Mouse (Mus musculus): ENCODE measurements around the gene Rimklb. TPM values are rescaled to one million over a fixed set of nuclear protein-coding genes. Genes with fewer than 3 reads are reported as not detected.

The Rimklb gene
- total RNA-seq, 1 experiment from 2014 or later, result 0.12 TPM

DNA sequence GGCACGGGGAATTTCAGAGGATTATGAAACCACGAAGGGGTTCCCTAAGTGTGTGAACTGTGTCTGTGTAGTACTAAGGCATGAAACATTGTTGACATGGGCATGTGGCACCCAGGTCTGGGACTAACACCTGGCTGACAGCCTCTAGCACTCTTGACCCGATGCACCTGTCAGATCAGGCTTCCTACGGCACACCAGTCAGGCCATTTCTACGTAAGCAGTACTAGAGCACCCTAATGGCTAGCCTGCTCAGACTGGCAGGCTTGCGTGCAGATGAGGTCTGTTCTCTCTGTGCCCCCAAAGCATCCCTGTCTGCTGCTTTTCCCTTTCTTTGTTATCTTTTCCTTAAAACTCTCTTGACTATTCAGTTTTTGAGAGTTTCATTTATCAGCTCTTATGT is 53.3 kb downstream of the Rimklb start:
- ATAC-seq (ENCODE audit: extremely low read depth, insufficient number of reproducible peaks, low FRiP score, poor library complexity, severe bottlenecking), result no peak

GRCm38 (mm10) chr6:122440632-122441226 is 57.8 kb downstream of the Rimklb start:
- no peak for ATAC-seq (ENCODE audit: extremely low read depth, insufficient number of reproducible peaks, low FRiP score, poor library complexity, severe bottlenecking)

DNA sequence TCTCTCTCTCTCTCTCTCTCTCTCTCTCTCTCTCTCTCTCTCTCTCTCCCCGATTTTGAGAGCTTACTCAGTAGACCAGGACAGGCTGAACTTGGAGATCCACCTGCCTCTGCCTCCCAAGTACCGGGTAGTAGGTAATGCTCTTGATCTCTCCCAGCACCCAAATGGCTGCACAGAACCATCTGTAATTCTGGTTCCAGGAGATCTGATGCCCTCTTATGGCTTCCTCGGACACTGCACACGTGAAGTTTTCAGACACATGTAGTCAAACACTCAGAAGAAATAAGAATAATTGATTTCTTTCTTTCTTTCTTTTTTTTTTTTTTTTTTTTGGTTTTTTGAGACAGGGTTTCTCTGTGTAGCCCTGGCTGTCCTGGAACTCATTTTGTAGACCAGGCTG is 59.3 kb downstream of the Rimklb start:
- no peak for ATAC-seq (ENCODE audit: extremely low read depth, insufficient number of reproducible peaks, low FRiP score, poor library complexity, severe bottlenecking)

- ATAC-seq (ENCODE audit: extremely low read depth, insufficient number of reproducible peaks, low FRiP score, poor library complexity, severe bottlenecking), result no peak
Observed at GRCm38 (mm10) chr6:122435270-122435669, 63.3 kb downstream of the Rimklb start.

DNA sequence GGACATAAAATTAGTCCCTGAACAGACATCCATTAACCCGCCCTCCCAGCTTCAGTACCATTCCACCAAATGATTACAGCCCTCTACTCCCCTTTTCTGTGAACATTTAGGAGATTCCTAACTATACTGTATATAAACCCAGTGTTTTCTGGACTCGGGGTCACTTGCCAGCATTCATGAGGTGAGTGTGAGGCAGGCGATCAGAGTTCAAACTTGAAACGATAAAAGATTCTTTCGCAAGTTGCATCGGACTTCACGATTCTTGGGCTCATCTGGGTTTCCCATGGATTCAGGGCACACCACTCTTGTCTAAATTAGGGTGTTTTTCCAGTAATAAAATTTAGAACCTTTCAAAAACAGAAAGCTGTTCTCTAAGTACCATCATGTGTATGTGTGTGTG is 71.1 kb downstream of the Rimklb start:
- ATAC-seq (ENCODE audit: extremely low read depth, insufficient number of reproducible peaks, low FRiP score, poor library complexity, severe bottlenecking), result no peak

DNA sequence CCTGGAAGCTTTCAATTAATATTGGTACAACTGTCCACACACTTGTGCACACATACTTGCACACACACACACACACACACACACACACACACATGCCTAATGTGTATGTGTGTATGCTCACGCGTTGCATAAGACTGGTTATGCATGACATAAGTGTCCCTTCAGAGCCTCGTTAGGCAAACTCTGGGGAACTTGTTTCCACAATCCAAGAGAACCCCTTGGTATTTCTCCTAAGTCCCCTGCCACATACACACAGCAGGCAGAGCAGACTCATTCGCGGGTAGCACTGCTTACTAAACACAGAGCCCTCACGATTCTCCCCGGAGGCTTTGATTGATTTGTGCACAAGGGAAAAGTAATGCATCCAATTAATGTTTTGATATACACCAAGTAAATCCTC is 81.5 kb downstream of the Rimklb start:
- no peak for ATAC-seq (ENCODE audit: extremely low read depth, insufficient number of reproducible peaks, low FRiP score, poor library complexity, severe bottlenecking)

- ATAC-seq (ENCODE audit: extremely low read depth, insufficient number of reproducible peaks, low FRiP score, poor library complexity, severe bottlenecking), result no peak
Observed at GRCm38 (mm10) chr6:122416347-122416746, 82.2 kb downstream of the Rimklb start.

DNA sequence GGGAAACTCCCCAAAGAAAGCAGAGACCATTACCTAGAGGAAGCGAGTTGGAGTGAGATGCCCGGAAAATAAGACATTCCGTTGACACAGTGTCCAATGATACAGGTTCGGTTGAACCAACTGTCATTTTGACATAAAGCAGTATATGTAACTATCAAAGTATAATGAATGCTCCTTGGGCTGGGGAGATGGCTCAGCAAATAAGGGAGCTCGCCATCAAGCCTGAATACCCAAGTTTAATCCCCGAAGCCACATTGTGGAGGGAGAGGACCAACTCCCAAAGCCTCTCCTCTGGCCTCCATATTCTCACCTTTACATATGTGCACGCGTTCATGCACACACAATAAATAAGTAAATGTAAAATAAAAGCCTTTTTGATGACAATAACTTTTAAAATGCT is 87.3 kb downstream of the Rimklb start:
- no peak for ATAC-seq (ENCODE audit: extremely low read depth, insufficient number of reproducible peaks, low FRiP score, poor library complexity, severe bottlenecking)

- 0 out of 2 replicates have a peak, but pooled peaks have one; percentile 30 for ATAC-seq (ENCODE audit: extremely low read depth, insufficient number of reproducible peaks, low FRiP score, poor library complexity, severe bottlenecking)
Observed at GRCm38 (mm10) chr6:122402240-122402639, 96.3 kb downstream of the Rimklb start.

GRCm38 (mm10) chr6:122400263-122400662 is 98.3 kb downstream of the Rimklb start:
- ATAC-seq (ENCODE audit: extremely low read depth, insufficient number of reproducible peaks, low FRiP score, poor library complexity, severe bottlenecking), result no peak

Other genes with a start within 250 kb of the Rimklb start
- gene Klrg1, start 215.9 kb downstream of the Rimklb start, total RNA-seq (2017), result 0.37 TPM in 1 of 2 replicates, not detected in the other
- 140 and 155 TPM in 2 replicates for gene M6pr, start 190.0 kb downstream of the Rimklb start, total RNA-seq (2017)
- 13.6 and 13.7 TPM in 2 replicates for gene Phc1, start 158.2 kb downstream of the Rimklb start, total RNA-seq (2017)
- not detected in 2 replicates for gene Mfap5, start 7.1 kb upstream of the Rimklb start, total RNA-seq (2017)
- gene Aicda, start 55.0 kb upstream of the Rimklb start, total RNA-seq (2017), result 0.58 and 0.98 TPM in 2 replicates
- gene Apobec1, start 103.7 kb upstream of the Rimklb start, total RNA-seq (2017), result 115 and 128 TPM in 2 replicates
- 0.23 and 0.25 TPM in 2 replicates for gene Gdf3, start 111.3 kb upstream of the Rimklb start, total RNA-seq (2017)
- not detected in 2 replicates for gene Dppa3, start 127.6 kb upstream of the Rimklb start, total RNA-seq (2017)
- not detected in 2 replicates for gene Nanog, start 208.7 kb upstream of the Rimklb start, total RNA-seq (2017)

Measured in neutrophil, adult 5-6 weeks (primary cell).